Mouse (Mus musculus): Measurements from ENCODE around the gene Rarg.

Rarg gene

DNA sequence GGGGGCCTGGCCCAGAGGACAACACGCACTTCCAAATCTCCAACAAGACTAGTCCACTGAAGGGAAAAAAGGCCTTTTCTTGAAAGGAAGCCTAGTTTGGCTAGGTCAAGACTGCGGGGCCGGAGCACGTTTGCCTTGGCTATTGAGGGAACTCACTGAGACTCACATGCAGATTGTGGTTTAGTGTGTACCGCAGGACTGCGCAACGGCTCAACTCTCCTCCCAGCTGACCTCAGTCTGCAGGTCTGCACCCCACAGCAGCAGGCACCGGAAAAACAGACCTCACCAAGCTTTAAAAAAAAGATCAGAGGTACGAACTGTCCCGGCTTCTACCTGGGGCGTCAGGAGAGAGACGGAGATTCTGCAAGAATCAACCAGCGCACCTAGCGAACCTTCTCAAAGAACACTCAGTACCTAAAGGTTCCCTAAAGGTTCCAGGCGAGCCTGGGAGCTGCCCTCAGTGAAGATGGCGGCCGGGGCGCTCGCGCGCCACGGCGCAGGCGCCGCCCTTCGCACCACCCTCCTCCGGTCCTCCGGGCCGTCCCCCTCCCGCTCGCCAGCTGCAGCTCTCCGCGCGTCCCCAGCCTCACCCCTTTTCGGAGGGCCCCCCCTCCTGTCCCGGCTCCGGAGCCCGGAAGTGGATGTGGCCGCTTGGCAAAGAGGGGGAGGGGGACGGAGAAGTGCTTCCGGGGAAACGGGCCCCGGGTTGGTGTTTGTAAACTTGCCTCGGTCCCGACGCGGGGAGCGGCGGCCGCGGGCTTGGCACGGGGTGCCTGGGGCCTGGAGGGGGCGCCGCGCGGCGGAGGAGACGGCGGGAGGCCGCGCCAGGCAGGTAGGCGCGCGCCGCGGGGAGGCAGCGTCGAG lies 54.1 kb downstream of the Rarg start, which contains the start of gene Zfp740:
Gene Zfp740 (plus strand): TSS at position 279 of the 864 bp plus-strand sequence.
- DNase-seq: peak; percentile 95 to 97

GRCm38 (mm10) chr15:102198841-102199240 lies 58.5 kb downstream of the Rarg start:
- no peak for DNase-seq

GRCm38 (mm10) chr15:102195373-102195772 lies 61.9 kb downstream of the Rarg start:
- DNase-seq: no peak

- no peak for DNase-seq
These were observed 62.9 kb downstream of the Rarg start for GRCm38 (mm10) chr15:102194439-102194838.

DNA sequence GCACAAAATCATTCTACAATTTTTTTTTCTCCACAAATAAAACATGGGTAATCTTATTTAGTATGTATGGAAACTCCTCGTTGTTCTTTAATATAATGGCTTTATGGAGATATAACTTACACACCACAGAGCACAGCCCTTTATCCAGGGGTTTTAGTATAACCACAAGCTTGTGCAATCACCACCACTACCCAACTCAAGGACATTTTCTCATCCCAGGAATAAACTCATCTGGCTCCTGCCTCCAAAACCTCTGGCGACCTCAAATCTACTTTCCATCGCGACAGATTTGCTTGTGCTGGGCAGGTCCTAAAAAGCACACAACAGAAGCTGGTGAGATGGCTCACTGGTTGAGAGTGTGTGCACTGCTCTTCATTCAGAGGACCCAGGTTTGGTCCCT lies 63.7 kb downstream of the Rarg start:
- no peak for DNase-seq

GRCm38 (mm10) chr15:102192820-102193386 lies 64.4 kb downstream of the Rarg start:
- no peak for DNase-seq

- DNase-seq: no peak
These were observed 65.0 kb downstream of the Rarg start for GRCm38 (mm10) chr15:102192271-102192812.

- no peak for DNase-seq
These were observed 65.6 kb downstream of the Rarg start for GRCm38 (mm10) chr15:102191699-102192098.

DNA sequence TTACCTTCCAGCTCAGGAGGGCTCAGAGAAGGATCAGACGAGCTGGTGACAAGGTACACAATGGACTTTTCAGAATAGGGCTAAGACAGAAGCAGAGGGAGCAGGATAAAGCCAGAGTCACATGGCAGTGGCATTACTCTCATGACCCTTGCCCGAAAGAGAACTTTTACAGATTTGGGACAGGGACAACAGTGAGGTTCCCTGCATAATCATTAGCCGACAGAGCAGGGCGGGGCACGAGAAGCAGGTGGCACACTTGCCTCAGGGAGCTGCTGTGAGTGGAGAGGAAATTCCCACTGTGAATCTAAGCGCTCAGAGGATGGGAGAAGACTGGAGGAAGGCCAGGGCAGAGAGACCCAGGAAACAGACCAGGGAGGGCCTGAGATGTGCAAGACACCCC lies 68.4 kb downstream of the Rarg start:
- peak; percentile 72 to 79 for DNase-seq

DNA sequence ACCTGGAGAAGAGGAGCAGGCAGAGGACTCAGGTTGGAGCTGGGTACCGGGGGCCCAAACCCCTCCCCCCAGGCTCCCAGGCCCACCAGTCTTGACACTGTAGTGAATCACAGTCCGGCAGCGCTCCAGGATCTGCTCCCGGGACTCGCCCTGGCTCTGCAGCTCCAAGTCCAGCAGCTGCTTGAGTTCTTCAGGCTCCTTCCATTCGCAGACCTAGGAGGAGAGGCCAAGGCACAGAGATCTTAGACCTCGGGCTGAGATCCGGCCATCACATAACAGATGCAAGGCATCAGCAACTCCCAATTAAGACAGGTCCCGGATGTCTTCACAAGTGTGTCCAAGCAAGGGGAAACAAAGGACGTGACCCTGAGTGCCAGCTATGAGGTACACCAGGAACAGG lies 69.2 kb downstream of the Rarg start:
- no peak for DNase-seq

DNA sequence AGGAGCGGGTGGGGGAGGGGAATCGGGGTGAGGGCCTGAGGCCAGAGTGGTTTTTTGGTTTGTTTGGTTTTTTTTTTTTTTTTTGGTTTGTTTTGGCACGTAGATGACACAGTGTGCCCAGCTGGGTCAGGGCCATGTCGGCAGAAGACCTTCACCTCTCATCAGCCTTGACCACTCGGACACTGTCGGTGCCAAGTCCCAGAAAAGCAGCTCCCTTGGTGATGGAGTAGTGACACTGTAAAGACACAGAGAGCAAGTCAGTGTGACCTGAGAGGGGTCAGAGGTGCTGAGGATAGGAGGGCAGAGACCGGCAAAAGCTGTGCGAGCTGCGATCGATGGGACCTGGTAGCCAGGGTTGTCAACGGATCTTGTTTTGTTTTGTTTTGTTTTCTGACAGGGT lies 71.1 kb downstream of the Rarg start:
- DNase-seq: no peak

All from kidney, adult 8-10 months (tissue).